Mouse (Mus musculus) monocyte, adult 5-6 weeks (primary cell): ENCODE data around the gene Tapt1. TPM values are rescaled to one million over a fixed set of nuclear protein-coding genes. Genes with fewer than 3 reads are reported as not detected.
"Not testable (repeated sequence)": the region's sequence is repeated elsewhere in the genome, so short reads cannot be mapped to it uniquely, and the experiment has no call there.

Experiments used
- ATAC-seq: fragments of 153-309, 156-312 bp; replicated peaks from 2 replicates; pipeline ENCODE4 v1.8.0; 2017; ENCODE audit warnings: mild to moderate bottlenecking; ENCODE audit not compliant: low TSS enrichment, insufficient number of reproducible peaks, severe bottlenecking, poor library complexity, low FRiP score
- total RNA-seq: library from RNA; stranded (forward); fragments of 200-1000, 200-491, 200-594 nt; gene quantifications from 3 replicates; pipeline ENCODE4 v1.2.3, GENCODE M21; 2017

Gene Tapt1
- 60.4 to 82.0 TPM (median 80.8 TPM) in 3 replicates for total RNA-seq

GRCm38 (mm10) chr5:44226521-44227461 is at the start of gene Tapt1:
Gene Tapt1, minus strand, starts transcription at chr5:44226626.
- ATAC-seq: peak; percentile 40; the same call in 1 of the 2 replicates

- no peak for ATAC-seq
Observed at GRCm38 (mm10) chr5:44271564-44271963, 45.1 kb upstream of the Tapt1 start.

- ATAC-seq: not testable (repeated sequence)
Observed at GRCm38 (mm10) chr5:44268524-44268923, 42.1 kb upstream of the Tapt1 start.

- no peak for ATAC-seq
Observed at GRCm38 (mm10) chr5:44261691-44262090, 35.3 kb upstream of the Tapt1 start.

GRCm38 (mm10) chr5:44261172-44261571 is 34.7 kb upstream of the Tapt1 start:
- no peak for ATAC-seq

- no peak for ATAC-seq
Observed at GRCm38 (mm10) chr5:44259678-44260077, 33.3 kb upstream of the Tapt1 start.

GRCm38 (mm10) chr5:44258163-44258562 is 31.7 kb upstream of the Tapt1 start:
- ATAC-seq: no peak

GRCm38 (mm10) chr5:44257401-44257800 is 31.0 kb upstream of the Tapt1 start:
- ATAC-seq: no peak

GRCm38 (mm10) chr5:44256512-44256911 is 30.1 kb upstream of the Tapt1 start:
- no peak for ATAC-seq

- no peak for ATAC-seq
Observed at GRCm38 (mm10) chr5:44255756-44256398, 29.5 kb upstream of the Tapt1 start.

- ATAC-seq: no peak
Observed at GRCm38 (mm10) chr5:44253449-44253848, 27.0 kb upstream of the Tapt1 start.

- no peak for ATAC-seq
Observed at GRCm38 (mm10) chr5:44252395-44252794, 26.0 kb upstream of the Tapt1 start.

- no peak for ATAC-seq
Observed at GRCm38 (mm10) chr5:44250211-44250955, 24.0 kb upstream of the Tapt1 start.

GRCm38 (mm10) chr5:44249363-44249762 is 22.9 kb upstream of the Tapt1 start:
- ATAC-seq: no peak

GRCm38 (mm10) chr5:44246493-44247217 is 20.2 kb upstream of the Tapt1 start:
- ATAC-seq: no peak

GRCm38 (mm10) chr5:44244894-44245423 is 18.5 kb upstream of the Tapt1 start:
- no peak for ATAC-seq

GRCm38 (mm10) chr5:44242828-44243227 is 16.4 kb upstream of the Tapt1 start:
- no peak for ATAC-seq

- ATAC-seq: no peak
Observed at GRCm38 (mm10) chr5:44241726-44242125, 15.3 kb upstream of the Tapt1 start.
